Mouse (Mus musculus): Measurements from ENCODE around the gene Tubg2. TPM values are rescaled to one million over a fixed set of nuclear protein-coding genes. Genes with fewer than 3 reads are reported as not detected.
"Not testable (repeated sequence)": the region's sequence is repeated elsewhere in the genome, so short reads cannot be mapped to it uniquely, and the experiment has no call there.

Gene Tubg2
- total RNA-seq (2017) = not detected in 3 replicates

GRCm38 (mm10) chr11:101155728-101156371, at the start of gene Tubg2:
Gene Tubg2, plus strand, starts transcription at chr11:101155907.
- ATAC-seq (replicated peaks; ENCODE audit: insufficient number of reproducible peaks, low FRiP score, low TSS enrichment, poor library complexity, severe bottlenecking) = no peak

GRCm38 (mm10) chr11:101109351-101109750, 46.4 kb upstream of the Tubg2 start:
- ATAC-seq (replicated peaks; ENCODE audit: insufficient number of reproducible peaks, low FRiP score, low TSS enrichment, poor library complexity, severe bottlenecking) = no peak

GRCm38 (mm10) chr11:101110708-101111107, 45.0 kb upstream of the Tubg2 start:
- ATAC-seq (replicated peaks; ENCODE audit: insufficient number of reproducible peaks, low FRiP score, low TSS enrichment, poor library complexity, severe bottlenecking) = no peak

GRCm38 (mm10) chr11:101111178-101111577, 44.5 kb upstream of the Tubg2 start:
- no peak for ATAC-seq (replicated peaks; ENCODE audit: insufficient number of reproducible peaks, low FRiP score, low TSS enrichment, poor library complexity, severe bottlenecking)

- no peak for ATAC-seq (replicated peaks; ENCODE audit: insufficient number of reproducible peaks, low FRiP score, low TSS enrichment, poor library complexity, severe bottlenecking)
Observed at GRCm38 (mm10) chr11:101112186-101112585, 43.5 kb upstream of the Tubg2 start.

GRCm38 (mm10) chr11:101115564-101115963, 40.1 kb upstream of the Tubg2 start:
- peak; percentile 64 for ATAC-seq (replicated peaks; ENCODE audit: insufficient number of reproducible peaks, low FRiP score, low TSS enrichment, poor library complexity, severe bottlenecking)

GRCm38 (mm10) chr11:101118105-101118504, 37.6 kb upstream of the Tubg2 start:
- ATAC-seq (replicated peaks; ENCODE audit: insufficient number of reproducible peaks, low FRiP score, low TSS enrichment, poor library complexity, severe bottlenecking) = no peak

GRCm38 (mm10) chr11:101119131-101119760, 36.5 kb upstream of the Tubg2 start:
- no peak for ATAC-seq (replicated peaks; ENCODE audit: insufficient number of reproducible peaks, low FRiP score, low TSS enrichment, poor library complexity, severe bottlenecking)

GRCm38 (mm10) chr11:101119761-101120544, 35.8 kb upstream of the Tubg2 start, which contains the start of the genes Retreg3 and Tubg1:
Gene Retreg3, minus strand, starts transcription at chr11:101119893.
Gene Tubg1, plus strand, starts transcription at chr11:101119938.
- peak; percentile 91 for ATAC-seq (replicated peaks; ENCODE audit: insufficient number of reproducible peaks, low FRiP score, low TSS enrichment, poor library complexity, severe bottlenecking)

- no peak for ATAC-seq (replicated peaks; ENCODE audit: insufficient number of reproducible peaks, low FRiP score, low TSS enrichment, poor library complexity, severe bottlenecking)
Observed at GRCm38 (mm10) chr11:101120545-101121188, 35.0 kb upstream of the Tubg2 start.

- ATAC-seq (replicated peaks; ENCODE audit: insufficient number of reproducible peaks, low FRiP score, low TSS enrichment, poor library complexity, severe bottlenecking) = not testable (repeated sequence)
Observed at GRCm38 (mm10) chr11:101124494-101124893, 31.2 kb upstream of the Tubg2 start.

- not testable (repeated sequence) for ATAC-seq (replicated peaks; ENCODE audit: insufficient number of reproducible peaks, low FRiP score, low TSS enrichment, poor library complexity, severe bottlenecking)
Observed at GRCm38 (mm10) chr11:101125008-101125407, 30.7 kb upstream of the Tubg2 start.

GRCm38 (mm10) chr11:101127075-101127474, 28.6 kb upstream of the Tubg2 start:
- no peak for ATAC-seq (replicated peaks; ENCODE audit: insufficient number of reproducible peaks, low FRiP score, low TSS enrichment, poor library complexity, severe bottlenecking)

- ATAC-seq (replicated peaks; ENCODE audit: insufficient number of reproducible peaks, low FRiP score, low TSS enrichment, poor library complexity, severe bottlenecking) = no peak
Observed at GRCm38 (mm10) chr11:101128996-101129577, 26.6 kb upstream of the Tubg2 start.

GRCm38 (mm10) chr11:101130056-101130756, 25.5 kb upstream of the Tubg2 start:
- no peak for ATAC-seq (replicated peaks; ENCODE audit: insufficient number of reproducible peaks, low FRiP score, low TSS enrichment, poor library complexity, severe bottlenecking)

GRCm38 (mm10) chr11:101131187-101131586, 24.5 kb upstream of the Tubg2 start:
- ATAC-seq (replicated peaks; ENCODE audit: insufficient number of reproducible peaks, low FRiP score, low TSS enrichment, poor library complexity, severe bottlenecking) = no peak

GRCm38 (mm10) chr11:101131701-101132100, 24.0 kb upstream of the Tubg2 start:
- no peak for ATAC-seq (replicated peaks; ENCODE audit: insufficient number of reproducible peaks, low FRiP score, low TSS enrichment, poor library complexity, severe bottlenecking)

GRCm38 (mm10) chr11:101133037-101133436, 22.7 kb upstream of the Tubg2 start:
- no peak for ATAC-seq (replicated peaks; ENCODE audit: insufficient number of reproducible peaks, low FRiP score, low TSS enrichment, poor library complexity, severe bottlenecking)

Measured in monocyte, adult 5-6 weeks (primary cell).